Mouse (Mus musculus): ENCODE measurements around the gene Ccdc42. TPM values are rescaled to one million over a fixed set of nuclear protein-coding genes. Genes with fewer than 3 reads are reported as not detected.

Ccdc42 gene
- not detected for polyA plus RNA-seq (2015; fragmentation: Illumina TruSeq; extraction: RNeasy Lipid Tissue Mini Kit (QIAGEN cat#74804); ENCODE audit: insufficient read depth, low read depth, low replicate concordance)

DNA sequence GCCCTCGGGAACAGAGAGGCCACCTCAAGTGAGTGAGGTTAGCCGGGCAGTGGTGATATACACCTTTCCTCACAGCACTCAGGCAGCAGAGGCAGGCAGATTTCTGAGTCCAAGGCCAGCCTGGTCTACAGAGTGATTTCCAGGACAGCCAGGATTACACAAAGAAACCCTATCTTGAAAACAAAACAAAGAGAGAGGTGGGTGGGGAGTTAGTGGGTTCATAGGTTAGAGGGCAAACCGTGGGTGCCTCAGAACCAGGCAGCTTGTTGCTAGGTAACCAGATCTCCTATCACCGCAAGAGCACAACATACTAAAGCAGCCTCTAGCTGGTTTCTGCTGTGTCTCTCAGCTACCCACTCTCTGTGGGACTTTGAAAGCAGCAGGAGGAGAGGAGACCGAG, at the start of gene Ccdc42:
TSS of gene Ccdc42 (plus strand) at position 301 of the 400 bp plus-strand sequence.

DNA sequence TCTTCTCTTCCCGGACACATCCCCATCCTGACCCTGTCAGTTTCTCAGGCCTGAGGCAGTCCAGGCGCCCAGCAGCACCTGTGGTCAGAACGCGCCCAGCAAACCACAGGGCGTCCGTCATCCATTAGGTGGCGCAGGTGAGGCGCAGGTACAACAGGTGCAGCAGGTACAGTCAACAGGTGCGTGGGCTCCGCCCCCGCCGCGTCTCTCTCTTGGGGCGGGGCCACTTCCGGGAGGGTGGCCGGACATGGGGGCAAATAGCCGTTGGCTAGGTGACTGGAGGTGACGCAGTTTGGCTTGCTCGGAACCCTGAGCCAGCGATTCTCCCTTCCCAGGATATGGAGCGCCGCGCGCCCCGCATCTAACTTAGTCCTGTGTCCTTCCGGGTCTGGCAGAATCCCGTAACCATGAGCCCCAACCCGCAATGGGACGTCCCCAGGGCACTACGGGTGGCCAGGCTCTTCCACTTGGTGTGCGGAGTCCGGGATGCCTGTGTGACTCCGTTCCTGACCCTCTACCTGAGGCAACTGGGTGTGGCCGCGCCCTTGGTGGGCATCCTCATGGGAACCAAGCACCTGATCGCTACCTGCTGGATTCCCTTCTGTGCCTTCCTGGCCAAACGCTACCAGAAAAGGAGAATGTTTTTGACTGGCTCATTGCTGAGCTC, 30.8 kb upstream of the Ccdc42 start, which contains the start of gene Mfsd6l:
TSS of gene Mfsd6l (plus strand) at position 269 of the 667 bp plus-strand sequence.

Other genes with a start within 250 kb of the Ccdc42 start
- 8.7 TPM for gene Ntn1, start 186.2 kb upstream of the Ccdc42 start, polyA plus RNA-seq (2015; fragmentation: Illumina TruSeq; extraction: RNeasy Lipid Tissue Mini Kit (QIAGEN cat#74804); ENCODE audit: insufficient read depth, low read depth, low replicate concordance)
- gene Pik3r5, start 154.9 kb upstream of the Ccdc42 start, polyA plus RNA-seq (2015; fragmentation: Illumina TruSeq; extraction: RNeasy Lipid Tissue Mini Kit (QIAGEN cat#74804); ENCODE audit: insufficient read depth, low read depth, low replicate concordance) = 0.59 TPM
- 1.4 TPM for gene Pik3r6, start 84.0 kb upstream of the Ccdc42 start, polyA plus RNA-seq (2015; fragmentation: Illumina TruSeq; extraction: RNeasy Lipid Tissue Mini Kit (QIAGEN cat#74804); ENCODE audit: insufficient read depth, low read depth, low replicate concordance)
- not detected for gene Mfsd6l, start 30.8 kb upstream of the Ccdc42 start, polyA plus RNA-seq (2015; fragmentation: Illumina TruSeq; extraction: RNeasy Lipid Tissue Mini Kit (QIAGEN cat#74804); ENCODE audit: insufficient read depth, low read depth, low replicate concordance)
- gene Myh10, start 104.5 kb downstream of the Ccdc42 start, polyA plus RNA-seq (2015; fragmentation: Illumina TruSeq; extraction: RNeasy Lipid Tissue Mini Kit (QIAGEN cat#74804); ENCODE audit: insufficient read depth, low read depth, low replicate concordance) = 8.1 TPM

All from pancreas, adult 10 weeks (tissue).